Mouse (Mus musculus): ENCODE measurements around the gene Fbxo6.

The Fbxo6 gene

DNA sequence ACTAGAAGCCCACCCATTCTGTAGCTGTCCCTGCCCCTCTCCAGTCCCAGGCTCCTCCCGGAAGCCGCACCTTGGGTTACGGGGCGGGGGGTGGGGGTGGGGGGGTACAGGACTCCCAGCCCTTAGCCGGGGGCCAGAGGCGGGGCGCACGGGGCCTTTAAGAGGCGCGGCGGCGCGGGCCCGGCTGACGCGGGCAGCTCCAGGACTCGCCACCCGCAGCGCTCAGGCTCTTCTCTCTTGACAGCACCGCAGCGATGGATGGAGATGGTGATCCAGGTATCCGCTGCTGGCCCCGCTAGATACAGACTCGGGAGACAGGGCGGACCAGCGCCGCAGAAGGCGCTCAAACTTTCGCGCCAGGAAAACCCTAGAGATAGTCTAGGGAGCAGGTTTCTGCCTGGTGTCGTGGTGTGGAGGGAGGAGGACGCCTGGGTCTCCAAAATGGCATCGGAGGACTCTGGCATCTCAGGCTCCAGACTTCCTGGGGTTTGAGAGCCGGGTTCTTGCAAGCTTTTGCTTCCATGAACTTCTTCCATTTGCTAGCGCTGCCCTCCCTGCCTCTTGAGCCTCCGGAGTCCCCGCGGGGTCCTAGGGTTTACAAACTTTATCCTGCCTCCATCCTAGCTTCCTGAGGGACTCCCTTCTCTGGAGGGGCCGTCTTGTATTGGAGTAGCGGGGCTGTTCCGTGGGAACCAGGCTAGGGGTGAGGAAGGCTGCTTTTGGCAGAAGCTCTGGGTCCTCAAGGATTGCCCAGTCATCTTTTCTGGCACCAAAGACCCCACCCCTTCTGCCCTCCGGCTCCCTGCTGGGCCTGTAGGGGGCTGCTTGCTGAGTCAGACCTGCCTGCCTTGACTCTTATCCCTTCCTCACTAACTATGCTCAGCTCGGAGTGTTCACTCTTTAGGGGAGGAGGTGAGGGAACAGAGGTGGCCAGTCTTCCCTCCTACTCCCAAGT lies 8.8 kb upstream of the Fbxo6 start, which contains the start of the genes Fbxo44 and Fbxo2:
Gene Fbxo44 (minus strand): TSS at position 47 of the 955 bp plus-strand sequence.
Gene Fbxo2 (plus strand): TSS at position 186 of the 955 bp plus-strand sequence.
- DNase-seq (ENCODE audit: inconsistent ontology term): no peak

DNA sequence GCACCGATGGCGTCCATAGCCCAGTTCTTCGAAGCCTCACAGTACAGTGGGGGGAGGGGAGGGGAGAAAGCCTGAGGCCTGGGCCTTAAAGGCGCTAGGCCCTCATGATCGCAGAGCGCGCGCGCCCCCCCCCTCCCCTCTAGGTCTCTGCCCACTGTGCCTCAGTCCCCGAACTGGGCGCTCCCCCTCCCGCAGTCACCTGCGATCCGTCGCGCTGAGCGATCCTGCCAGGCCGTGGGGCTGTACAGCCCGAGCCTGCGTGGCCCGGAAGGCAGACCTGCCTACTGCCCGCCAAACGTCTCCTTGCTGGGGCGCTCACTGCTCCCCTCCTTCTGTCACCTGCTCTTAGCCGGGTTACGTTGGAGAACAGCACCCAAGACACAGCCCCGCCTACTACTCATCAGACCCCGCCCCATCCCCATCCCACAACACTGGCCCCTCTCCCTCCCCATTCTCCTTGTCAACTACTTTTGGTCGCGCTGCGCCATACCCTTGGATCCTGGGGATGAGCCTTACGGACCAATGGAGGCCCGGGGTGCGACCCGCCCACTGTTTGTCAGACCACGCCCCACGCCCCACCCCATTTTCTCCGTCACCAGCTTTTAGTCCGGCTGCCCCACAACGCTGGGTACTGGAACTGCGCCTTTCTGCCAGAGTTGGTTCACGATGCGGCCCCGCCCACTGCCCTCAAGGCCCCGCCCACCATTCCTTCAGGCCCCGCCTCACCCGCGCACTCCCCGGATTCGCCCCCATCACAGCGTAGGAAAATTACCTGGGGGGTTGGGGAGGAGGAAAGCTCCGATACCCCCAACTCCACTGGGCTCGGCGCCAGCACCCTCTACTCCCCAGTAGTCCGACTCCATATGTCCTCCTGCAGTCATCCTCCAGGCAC lies 7.8 kb upstream of the Fbxo6 start:
- peak; percentile 99 for DNase-seq (ENCODE audit: inconsistent ontology term)

DNA sequence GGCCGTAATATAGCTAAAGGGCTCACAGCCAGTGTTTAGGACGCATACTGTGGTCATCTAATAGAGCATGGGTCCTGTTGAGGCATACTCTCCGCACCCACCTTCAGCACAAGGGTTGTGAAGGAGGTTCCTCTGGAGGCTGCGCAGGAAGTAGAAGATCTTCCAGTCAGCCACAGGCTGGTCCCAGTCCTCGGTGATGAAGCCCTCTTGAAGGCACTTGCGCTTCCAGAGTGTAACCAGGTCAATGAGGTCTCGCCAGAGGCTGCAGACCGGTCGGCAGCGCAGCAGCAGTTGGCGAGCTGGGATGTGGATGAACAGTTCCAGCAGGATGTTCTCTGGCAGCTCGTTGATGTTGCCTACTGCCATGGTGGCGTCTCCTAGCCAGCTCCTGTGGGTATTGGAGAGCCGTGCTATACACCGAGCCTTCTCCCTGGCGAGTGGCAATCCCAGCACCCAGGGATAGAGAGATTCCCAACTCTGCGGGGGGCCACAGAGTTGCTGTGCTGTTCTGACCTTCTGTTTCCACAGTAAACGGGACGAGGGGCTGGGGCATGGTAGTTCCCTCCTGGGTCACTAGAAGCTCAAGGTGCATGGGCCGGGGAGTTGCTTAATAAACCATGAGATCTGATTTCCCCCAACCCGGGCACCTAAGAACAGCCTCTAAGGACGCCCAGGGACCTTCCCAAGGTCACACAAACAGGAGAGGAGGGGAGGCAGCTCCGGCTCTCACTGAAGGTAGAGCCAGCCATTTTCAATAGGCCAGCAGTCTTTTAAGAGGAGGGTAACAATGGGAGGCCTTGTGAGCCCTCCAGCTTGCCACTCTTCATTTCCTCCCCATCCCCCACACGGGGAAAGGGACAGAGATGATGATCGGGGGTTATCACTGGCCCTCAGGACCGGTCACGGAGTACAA lies 6.8 kb upstream of the Fbxo6 start:
- DNase-seq (ENCODE audit: inconsistent ontology term): no peak

DNA sequence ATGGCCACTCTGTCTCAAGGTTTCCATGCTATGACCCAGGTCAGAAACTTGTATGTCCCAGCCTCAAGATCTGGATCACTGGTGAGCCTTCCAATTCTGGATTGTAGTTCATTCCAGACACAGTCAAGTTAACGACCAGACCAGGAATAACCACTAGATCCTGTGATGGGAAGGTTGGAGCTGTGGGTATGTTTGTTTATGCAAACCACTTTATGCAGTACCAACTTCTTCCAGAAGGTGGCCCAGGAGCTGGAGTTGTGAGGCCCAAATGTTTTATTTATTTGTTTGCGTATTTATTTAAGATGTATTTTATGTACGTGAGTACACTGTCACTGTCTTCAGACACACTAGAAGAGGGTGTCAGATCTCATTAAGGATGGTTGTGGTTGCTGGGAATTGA lies 3.0 kb upstream of the Fbxo6 start:
- DNase-seq (ENCODE audit: inconsistent ontology term): no peak

DNA sequence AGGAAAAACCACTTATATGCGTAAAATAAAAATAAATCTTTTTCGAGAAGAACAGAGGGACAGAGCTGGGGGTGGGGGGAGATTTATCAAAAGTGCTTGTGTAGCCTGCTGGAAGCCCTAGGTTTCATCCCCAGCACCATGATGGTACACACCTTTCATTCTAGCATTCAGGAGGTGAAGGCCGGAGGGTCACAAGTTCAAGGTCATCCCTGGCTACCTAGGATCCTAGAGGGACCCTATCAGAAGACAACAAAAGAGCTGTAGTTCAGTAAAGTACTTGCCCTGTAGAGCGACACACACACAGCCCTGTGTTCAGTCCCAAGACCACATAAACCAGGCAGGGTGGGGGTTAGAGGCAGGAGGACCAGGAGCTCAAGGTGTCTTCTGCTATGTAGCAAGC lies 2.1 kb upstream of the Fbxo6 start:
- DNase-seq (ENCODE audit: inconsistent ontology term): no peak

DNA sequence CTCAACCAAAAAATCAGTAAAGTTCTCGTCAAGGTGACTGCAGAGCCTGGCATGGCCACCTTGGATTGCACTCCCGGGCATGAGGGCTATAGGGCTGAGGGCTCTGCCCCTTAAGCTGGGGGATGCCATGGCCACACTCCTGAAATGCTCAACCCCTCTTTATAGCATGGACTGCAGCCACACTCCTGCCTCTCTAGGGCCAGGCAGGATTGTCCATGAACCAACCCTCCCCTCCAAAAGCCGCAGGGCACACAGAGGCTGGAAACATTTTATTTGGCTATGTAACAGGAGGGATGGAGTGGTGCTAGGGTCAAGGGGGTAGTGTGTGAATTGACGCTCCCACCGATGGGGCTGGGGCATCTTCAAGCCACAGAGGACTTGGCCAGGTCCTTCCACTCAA lies 607 bp upstream of the Fbxo6 start:
- DNase-seq (ENCODE audit: inconsistent ontology term): no peak

DNA sequence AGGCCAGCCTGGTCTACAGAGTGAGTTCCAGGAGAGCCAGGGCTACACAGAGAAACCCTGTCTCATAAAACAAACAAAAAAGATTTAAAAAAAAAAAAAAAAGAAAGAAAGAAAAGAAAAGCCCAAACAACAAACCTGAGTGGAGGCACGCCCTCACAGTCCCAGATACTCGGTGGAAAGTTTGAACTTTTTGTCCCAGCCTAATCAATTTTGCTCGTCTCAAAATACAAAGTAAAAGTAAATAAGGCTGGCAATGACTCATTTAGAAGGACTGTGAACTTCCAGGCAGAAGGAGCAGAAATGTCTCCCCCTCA lies 1.0 kb downstream of the Fbxo6 start:
- no peak for DNase-seq (ENCODE audit: inconsistent ontology term)

DNA sequence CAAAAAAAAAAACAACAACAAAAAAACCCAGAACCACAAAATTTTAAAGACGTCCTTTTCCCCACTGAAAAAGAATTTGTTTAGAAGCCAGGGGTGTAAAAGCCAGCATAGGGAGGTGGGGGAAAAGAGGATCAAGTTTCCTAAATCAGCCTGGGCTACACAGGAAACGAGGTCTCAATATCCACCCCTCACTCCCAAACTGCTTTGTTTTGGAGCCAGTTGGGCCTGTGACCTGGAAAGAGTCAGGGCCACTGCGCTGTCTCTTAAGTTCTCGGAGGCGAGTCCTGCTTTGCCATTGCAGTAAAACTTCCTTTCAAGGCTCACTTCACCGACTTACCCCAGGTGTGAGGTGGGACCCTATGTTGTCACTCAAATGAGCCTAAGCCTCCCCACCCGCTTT lies 1.7 kb downstream of the Fbxo6 start:
- DNase-seq (ENCODE audit: inconsistent ontology term): no peak

DNA sequence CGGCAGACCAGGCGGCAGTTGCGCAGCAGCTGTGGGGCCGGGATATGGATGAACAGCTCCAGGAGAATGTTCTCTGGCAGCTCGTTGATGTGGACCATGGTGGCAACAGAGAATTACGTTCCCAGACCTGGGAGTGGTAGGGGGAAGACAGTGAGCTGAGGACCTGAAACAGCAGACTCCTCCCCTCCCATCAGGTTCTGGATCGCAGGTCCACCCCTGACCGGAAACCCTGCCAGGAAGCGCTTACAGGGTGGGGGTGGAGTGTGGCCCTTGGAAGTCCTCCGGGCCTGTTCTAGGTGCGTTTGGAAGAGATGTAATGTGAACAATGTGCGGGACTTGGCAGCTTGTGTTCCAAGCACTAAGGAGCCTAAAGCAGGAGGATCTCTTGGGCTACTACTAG lies 2.4 kb downstream of the Fbxo6 start:
- DNase-seq (ENCODE audit: inconsistent ontology term): no peak

DNA sequence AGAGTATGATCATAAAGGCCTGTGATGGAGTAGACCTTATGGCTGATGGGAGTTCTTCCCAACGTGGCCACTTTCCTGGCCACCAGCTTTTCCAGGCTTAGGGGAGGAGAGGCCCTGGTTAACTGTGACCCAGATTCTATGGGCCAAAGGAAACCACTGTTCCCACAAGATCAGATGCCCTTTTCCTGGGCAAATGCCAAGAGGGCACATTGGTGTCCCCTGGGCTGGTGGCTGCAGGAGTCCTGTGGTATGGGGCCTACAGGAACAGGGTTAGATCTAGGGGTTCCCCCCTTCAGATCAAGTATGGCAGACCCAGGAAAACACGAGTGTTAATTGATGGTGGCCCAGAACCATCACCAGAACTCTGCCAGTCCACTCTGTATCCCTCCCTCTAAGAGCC lies 4.2 kb downstream of the Fbxo6 start:
- DNase-seq (ENCODE audit: inconsistent ontology term): no peak

DNA sequence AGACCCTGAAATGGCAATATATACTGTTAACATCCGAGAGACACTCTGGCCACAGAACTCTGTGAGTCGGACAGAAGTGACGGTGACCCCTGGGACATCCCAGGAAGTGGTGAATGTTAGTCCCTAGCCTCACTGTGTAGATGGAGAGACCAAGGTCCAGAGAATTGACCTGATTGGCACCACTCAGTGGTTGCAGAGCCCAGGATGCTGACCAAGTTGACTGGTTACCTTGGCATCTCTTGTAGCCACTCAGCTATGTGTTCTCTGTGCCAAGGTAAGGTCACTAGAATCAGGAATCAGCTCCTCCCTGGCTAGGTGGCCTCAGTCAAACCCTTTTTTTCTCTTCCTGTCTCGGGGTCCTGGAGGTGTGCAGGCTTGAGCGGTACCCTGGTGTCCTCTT lies 8.2 kb downstream of the Fbxo6 start:
- DNase-seq (ENCODE audit: inconsistent ontology term): no peak

DNA sequence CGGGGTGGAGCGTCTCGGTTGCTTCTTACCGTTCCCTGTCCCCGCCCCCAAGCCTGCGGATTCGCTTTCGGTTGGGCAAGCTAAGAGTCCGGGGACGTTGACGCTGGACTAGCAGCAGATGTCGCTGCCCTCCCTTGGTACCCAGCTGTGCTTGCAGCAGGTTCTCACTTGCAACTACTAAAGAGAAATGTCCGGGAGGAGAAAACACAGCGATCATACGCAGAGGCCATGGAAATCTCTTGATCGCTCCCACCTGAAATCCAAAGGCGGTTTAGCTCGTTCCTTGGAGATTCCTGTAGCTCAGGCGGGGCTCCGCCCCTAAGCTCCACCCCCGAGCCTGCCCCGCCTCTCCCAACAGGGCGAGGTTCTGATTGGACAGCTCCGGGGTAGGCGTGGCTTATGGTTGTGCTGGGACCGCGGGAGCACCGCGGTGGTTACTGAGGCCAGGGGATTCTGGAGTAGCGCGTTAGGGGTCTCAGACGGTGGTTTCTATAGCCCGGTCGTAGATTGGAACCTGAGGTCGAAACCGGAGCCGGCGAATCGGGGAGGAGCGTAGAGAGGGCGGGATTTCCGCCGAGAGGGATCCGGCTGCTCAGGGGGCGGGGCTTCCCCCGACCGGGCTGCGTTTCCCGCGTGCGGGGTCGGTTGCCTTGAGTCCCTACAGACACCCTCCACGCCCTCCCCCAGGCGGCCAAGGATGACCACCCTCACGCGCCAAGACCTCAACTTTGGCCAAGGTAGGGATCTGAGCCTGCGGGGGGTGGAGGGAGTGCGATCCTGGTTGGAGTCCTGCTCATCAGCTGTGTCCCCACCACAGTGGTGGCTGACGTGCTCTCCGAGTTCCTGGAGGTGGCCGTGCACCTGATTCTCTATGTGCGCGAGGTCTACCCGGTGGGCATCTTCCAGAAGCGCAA lies 11.6 kb downstream of the Fbxo6 start:
- DNase-seq (ENCODE audit: inconsistent ontology term): peak; percentile 96

DNA sequence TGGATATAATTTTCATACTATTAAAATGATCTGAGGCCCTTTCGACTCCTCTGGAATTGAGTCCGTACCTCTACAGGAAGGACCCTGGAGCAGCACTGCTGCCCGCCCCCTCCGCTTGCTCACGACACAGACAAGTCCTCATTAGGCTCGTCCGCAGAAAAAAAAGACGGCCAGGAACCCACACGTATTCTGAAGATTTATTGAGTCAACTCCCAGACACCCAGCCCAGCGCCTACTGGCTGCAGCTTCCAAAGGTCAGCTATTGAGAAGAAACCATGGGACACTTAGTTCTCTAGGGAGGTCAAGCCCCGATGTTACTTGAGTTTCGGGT lies 12.2 kb downstream of the Fbxo6 start:
- no peak for DNase-seq (ENCODE audit: inconsistent ontology term)

DNA sequence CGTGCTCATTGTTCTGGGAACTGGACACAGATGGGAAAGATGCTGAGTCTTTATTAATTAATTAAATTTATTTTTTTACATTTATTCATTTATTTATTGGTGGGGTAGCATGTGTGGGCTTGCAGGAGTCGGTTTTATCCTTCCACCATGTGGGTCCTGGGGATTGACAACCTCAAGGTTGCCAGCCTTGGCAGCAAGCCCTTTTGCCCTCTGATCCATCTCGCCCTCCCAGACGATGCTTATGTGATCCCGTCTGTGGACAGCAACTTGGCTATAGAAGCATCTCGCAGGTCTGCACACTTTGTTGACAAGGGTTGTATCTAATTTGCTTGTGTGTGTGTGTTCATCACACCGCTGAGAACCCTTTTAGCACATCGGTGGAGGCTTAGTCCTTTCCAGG lies 14.4 kb downstream of the Fbxo6 start:
- no peak for DNase-seq (ENCODE audit: inconsistent ontology term)

DNA sequence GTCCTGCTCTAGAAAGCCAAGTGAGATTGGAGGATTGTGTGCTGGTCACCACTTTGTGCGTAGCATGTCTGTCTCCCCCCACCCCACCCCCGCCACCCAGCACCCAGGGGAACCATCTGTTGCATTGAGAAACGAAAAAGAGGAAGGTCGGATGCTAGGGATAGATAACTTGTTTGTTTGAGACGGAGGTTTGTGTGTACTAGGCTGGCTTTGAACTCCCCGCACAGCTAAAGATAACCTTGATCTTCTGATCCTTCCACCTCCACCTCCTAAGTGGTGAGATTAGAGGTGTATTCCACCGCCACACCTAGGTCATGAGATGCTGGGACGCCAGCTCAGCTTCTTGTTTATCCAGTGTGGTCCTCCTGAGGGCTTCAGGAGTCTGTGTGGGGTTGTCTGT lies 17.0 kb downstream of the Fbxo6 start:
- DNase-seq (ENCODE audit: inconsistent ontology term): no peak

DNA sequence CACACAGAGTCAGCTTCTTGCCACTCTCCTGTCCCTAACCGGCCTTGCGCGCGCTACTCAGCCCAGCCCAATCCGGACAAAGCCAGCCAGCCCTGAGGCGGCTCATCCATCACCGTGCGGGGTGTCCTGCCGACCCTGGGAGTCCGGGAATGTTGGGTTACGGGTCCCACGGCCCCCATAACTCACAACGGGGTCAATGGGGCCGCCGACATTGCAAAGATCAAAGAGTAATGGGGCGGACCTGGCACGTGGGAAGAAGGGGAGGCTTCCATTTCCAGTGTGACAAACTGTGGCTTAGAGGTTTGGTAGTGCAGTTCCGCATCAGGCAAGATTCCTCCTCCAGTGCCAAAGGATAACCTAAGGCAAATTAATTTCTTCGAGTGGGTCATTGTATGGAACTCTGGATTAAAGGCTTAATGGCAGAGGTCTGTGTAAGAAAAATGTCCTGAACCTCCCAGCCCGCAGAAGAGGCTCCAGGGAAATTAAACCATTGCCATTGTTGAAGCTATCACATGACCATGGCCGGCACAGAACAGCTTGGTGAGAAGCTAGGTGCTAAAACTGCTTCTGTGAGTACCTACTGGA lies 20.4 kb downstream of the Fbxo6 start:
- DNase-seq (ENCODE audit: inconsistent ontology term): no peak

DNA sequence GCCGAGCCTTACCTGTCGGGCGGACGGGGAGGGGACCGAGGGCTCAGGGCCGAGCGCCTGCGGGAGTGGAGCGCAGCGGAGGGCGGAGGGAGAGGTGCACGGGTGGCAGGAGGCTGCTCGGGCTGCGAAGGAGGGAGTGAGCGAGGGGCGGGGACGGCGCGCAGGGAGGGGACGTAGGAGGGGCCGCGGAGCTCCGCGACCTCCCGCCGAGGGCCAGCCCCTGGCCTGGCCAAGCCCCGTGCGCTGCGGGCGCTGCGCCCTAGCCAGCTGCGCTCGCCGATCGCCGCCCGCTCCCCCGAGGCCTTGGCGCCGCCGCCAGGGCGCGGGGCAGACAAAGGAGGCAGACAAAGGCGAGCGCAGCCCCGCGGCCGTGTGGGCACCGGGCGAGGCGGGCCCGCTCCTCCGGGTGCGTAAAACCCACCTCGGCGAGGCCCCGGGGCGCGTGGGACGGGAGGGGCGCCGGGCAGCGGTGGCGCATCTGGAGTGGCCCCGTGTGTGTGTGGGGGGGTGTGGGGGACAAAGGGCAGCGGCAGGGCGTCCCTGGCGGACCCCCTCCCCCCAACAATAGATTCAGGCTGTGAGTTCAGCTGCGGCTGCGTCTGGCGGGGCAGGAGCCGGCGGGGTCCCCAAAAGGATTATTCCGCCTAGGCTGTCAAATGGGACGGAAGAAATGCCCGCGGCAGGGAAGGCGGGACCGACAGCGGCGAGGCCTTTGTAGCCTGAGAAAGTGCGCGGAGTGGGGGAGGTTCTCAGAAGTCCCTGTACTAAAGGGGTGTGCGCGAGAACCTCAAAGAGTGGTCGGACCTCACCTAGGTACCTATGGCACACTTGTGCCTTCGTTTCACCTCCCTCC lies 21.2 kb downstream of the Fbxo6 start, which contains the start of gene Draxin:
Gene Draxin (minus strand): TSS at position 138 of the 853 bp plus-strand sequence.
- peak; percentile 52 for DNase-seq (ENCODE audit: inconsistent ontology term)

DNA sequence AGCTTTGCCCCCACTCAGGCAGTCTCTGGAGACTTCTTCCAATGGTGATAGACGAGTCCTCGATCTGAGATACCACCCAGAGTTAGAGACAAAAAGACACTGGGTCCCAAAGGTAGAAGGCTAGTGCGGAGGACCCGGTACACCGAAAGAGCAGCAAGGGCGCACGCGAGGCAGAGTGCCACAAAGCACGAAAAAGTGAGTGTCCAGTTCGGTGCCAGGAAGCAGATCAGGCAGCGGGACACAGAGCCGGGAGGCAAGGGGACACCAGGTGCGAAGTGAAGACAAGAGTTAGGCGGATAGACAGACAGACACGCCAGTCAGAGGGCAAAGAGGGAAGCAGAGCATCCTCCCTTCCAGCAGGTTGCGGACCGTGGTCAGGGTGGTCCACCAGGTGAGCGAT lies 21.8 kb downstream of the Fbxo6 start, which contains the start of gene Mad2l2:
Gene Mad2l2 (plus strand): TSS at position 252 of the 400 bp plus-strand sequence.
- no peak for DNase-seq (ENCODE audit: inconsistent ontology term)

DNA sequence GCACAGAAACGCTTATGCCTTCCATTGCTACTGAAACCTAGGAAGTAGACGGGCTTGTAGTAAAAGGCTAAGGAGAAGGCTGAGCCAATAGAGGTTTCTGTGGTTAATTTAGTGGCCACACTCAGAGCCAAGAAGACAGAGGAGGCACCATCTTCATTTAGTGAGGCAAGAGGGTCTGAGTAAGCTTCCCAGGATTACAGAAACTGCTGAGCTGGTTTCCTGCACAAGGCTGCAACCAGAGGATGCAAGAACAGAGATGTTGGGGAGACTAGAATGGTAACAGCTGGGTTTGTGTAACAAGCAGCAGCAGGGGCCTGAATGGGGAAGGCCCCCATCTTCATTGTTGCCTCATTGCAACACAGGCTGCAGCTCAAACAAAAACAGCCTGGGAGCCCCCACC lies 23.3 kb downstream of the Fbxo6 start:
- no peak for DNase-seq (ENCODE audit: inconsistent ontology term)
